Mouse (Mus musculus) C3H10T1/2 (cell line): Measurements from ENCODE around the gene Slc9c1. TPM values are rescaled to one million over a fixed set of nuclear protein-coding genes. Genes with fewer than 3 reads are reported as not detected.

Source experiments
- polyA plus RNA-seq, 2 experiments: library from polyadenylated mRNA; unstranded; fragments of >200 nt; fragmentation: generic; extraction: Trizol; gene quantifications; one replicate each; pipeline ENCODE4 v1.2.1; 2012; ENCODE audit warnings: missing spikeins in 2 of 2

Slc9c1 gene
- polyA plus RNA-seq: not detected

GRCm38 (mm10) chr16:45535009-45535408 is at the start of gene Slc9c1:
TSS of gene Slc9c1 (plus strand) at chr16:45535309.

GRCm38 (mm10) chr16:45492927-45493326 is 42.2 kb upstream of the Slc9c1 start, which contains the start of gene Gm609:
TSS of gene Gm609 (minus strand) at chr16:45492969.

GRCm38 (mm10) chr16:45531950-45532349 is 3.2 kb upstream of the Slc9c1 start, which contains the start of gene Gm17783:
TSS of gene Gm17783 (minus strand) at chr16:45532050.

GRCm38 (mm10) chr16:45610267-45610666 is 75.2 kb downstream of the Slc9c1 start, which contains the start of gene Gcsam:
TSS of gene Gcsam (plus strand) at chr16:45610380.

GRCm38 (mm10) chr16:45653934-45654332 is 118.8 kb downstream of the Slc9c1 start, which contains the start of gene BC016579:
TSS of gene BC016579 (minus strand) at chr16:45654068.

Other genes with a start within 250 kb of the Slc9c1 start
- gene Cd200, start 126.3 kb upstream of the Slc9c1 start, polyA plus RNA-seq: under 1 TPM in 1 of 2 experiments, not detected in 1; 0.17 TPM
- under 1 TPM in 1 of 2 experiments, not detected in 1; 0.01 TPM for gene Gm609, start 42.3 kb upstream of the Slc9c1 start, polyA plus RNA-seq
- not detected for gene Gm17783, start 3.3 kb upstream of the Slc9c1 start, polyA plus RNA-seq
- not detected for gene Gcsam, start 75.1 kb downstream of the Slc9c1 start, polyA plus RNA-seq
- not detected for gene BC016579, start 118.8 kb downstream of the Slc9c1 start, polyA plus RNA-seq
- gene Tmprss7, start 158.3 kb downstream of the Slc9c1 start, polyA plus RNA-seq: under 1 TPM in 1 of 2 experiments, not detected in 1; 0.02 TPM
- gene Tagln3, start 189.3 kb downstream of the Slc9c1 start, polyA plus RNA-seq: under 1 TPM in 1 of 2 experiments, not detected in 1; 0.35 TPM
- 1 to 10 TPM; 2.1 to 6.1 TPM for gene Abhd10, start 207.6 kb downstream of the Slc9c1 start, polyA plus RNA-seq